Mouse (Mus musculus): ENCODE results near the gene Fam69b.

The Fam69b gene

GRCm38 (mm10) chr2:26662509-26662882 lies 34.2 kb downstream of the Fam69b start:
- no peak for DNase-seq

GRCm38 (mm10) chr2:26663112-26663511 lies 34.9 kb downstream of the Fam69b start:
- DNase-seq, result no peak

GRCm38 (mm10) chr2:26663551-26663950 lies 35.3 kb downstream of the Fam69b start:
- DNase-seq, result peak; percentile 60 to 61

GRCm38 (mm10) chr2:26668746-26669145 lies 40.5 kb downstream of the Fam69b start:
- peak in 1 of 2 experiments; percentile 5 for DNase-seq

- no peak for DNase-seq
Measured at GRCm38 (mm10) chr2:26671182-26671581, 42.9 kb downstream of the Fam69b start, which contains the start of gene Lcn4. Gene Lcn4 (minus strand): TSS chr2:26671282.
